In genomic region chr14:54747942-54748917, GRCm38 (mm10) we compare ENCODE assay signal across 12 mouse cellular contexts. TPM values are rescaled to one million over a fixed set of nuclear protein-coding genes. Genes with fewer than 3 reads are reported as not detected.
A peak's percentile ranks its signal among the peaks of the same experiment; 100 is the strongest.
DNase-seq lines count a peak whose midpoint lies in the region; ATAC-seq lines count a peak whose summit lies in the region.
"Had no signal": no experiment of that assay in that cellular context is flagged by ENCODE, and none has a peak within 500 bp of the region (broad histone marks: within the 10 kb centered on the region; RNA-seq: fewer than 3 reads in every experiment).

No protein-coding gene starts in this region.

- no peak overlapping the region for H3K4me3 ChIP-seq in macrophage (ENCODE audit: inconsistent target)
- no peak overlapping the region for H3K4me3 ChIP-seq in midbrain, embryonic 11.5 days (ENCODE audit: low read depth, low read length)
- H3K4me3 ChIP-seq: embryonic facial prominence, embryonic 12.5 days; limb, embryonic 13.5 days had no signal

- WGBS in macrophage (ENCODE audit: missing documents): 88% methylated on average over 14 of the region's 16 CpGs
- 88% methylated on average over 16 of the region's 16 CpGs for WGBS in midbrain, embryonic 11.5 days

- no peaks in the 10 kb centered on the region for H3K4me1 ChIP-seq in midbrain, embryonic 11.5 days (ENCODE audit: control insufficient read depth, insufficient read depth, low read length)
- H3K4me1 ChIP-seq: embryonic facial prominence, embryonic 12.5 days; limb, embryonic 13.5 days had no signal

- H3K27me3 ChIP-seq in midbrain, embryonic 11.5 days (ENCODE audit: control insufficient read depth, insufficient read depth, low read length): no peaks in the 10 kb centered on the region
- H3K27me3 ChIP-seq: embryonic facial prominence, embryonic 12.5 days; limb, embryonic 13.5 days had no signal

- ATAC-seq in frontal cortex, adult (ENCODE audit: low TSS enrichment): peak; percentile 42; the same call in 1 of the 2 replicates
- no peak for ATAC-seq in midbrain, embryonic 11.5 days (ENCODE audit: low FRiP score)

- H3K79me2 ChIP-seq in macrophage (ENCODE audit: inconsistent target): peaks cover 44% of the 10 kb centered on the region

- H3K4me2 ChIP-seq in midbrain, embryonic 11.5 days: no peak overlapping the region
- H3K4me2 ChIP-seq: embryonic facial prominence, embryonic 12.5 days; limb, embryonic 13.5 days had no signal

- H3K27ac ChIP-seq in macrophage: peak overlapping the region; percentile 92
- H3K27ac ChIP-seq in midbrain, embryonic 11.5 days (ENCODE audit: low read depth, low read length): no peak overlapping the region
- H3K27ac ChIP-seq: embryonic facial prominence, embryonic 12.5 days; kidney, postnatal 0 days; limb, embryonic 13.5 days had no signal

- no peak for DNase-seq in frontal cortex, postnatal 36 days (ENCODE audit: low spot score in 2 of 2)
- peak; percentile 24 for DNase-seq in ovary, postnatal 36 days (ENCODE audit: low spot score)
- DNase-seq in ovary, postnatal 14 days (ENCODE audit: low spot score): no peak
- peak; percentile 92 to 96 for DNase-seq in cerebellum, postnatal 36 days
- no peak for DNase-seq in right cerebral cortex, adult 18-20 months
- DNase-seq in midbrain, embryonic 11.5 days (ENCODE audit: low spot score, missing footprints): no peak

- H3K36me3 ChIP-seq in macrophage (ENCODE audit: inconsistent target): peaks cover 19% of the 10 kb centered on the region; the same call in 1 of the 2 replicates
- no peaks in the 10 kb centered on the region for H3K36me3 ChIP-seq in midbrain, embryonic 11.5 days (ENCODE audit: control insufficient read depth, insufficient read depth, low read length)
- H3K36me3 ChIP-seq: embryonic facial prominence, embryonic 12.5 days; limb, embryonic 13.5 days had no signal

- H3K9ac ChIP-seq in midbrain, embryonic 11.5 days (ENCODE audit: low read length): no peak overlapping the region
- H3K9ac ChIP-seq: embryonic facial prominence, embryonic 12.5 days; limb, embryonic 13.5 days had no signal

- no peaks in the 10 kb centered on the region for H3K9me3 ChIP-seq in midbrain, embryonic 11.5 days (ENCODE audit: control insufficient read depth, low read length)
- H3K9me3 ChIP-seq: embryonic facial prominence, embryonic 12.5 days; limb, embryonic 13.5 days had no signal

RNA-seq across cellular contexts. Expression of gene Slc7a8, which starts 33.5 kb away (rescaled TPM):
- 100 to 1,000 TPM in 15 of 26 experiments, 10 to 100 TPM in 11; 41.3 to 275 (median 105) TPM for total RNA-seq in macrophage (2018; cell fraction: chromatin; rRNA removed)
- 100 to 1,000 TPM in 15 of 26 experiments, 10 to 100 TPM in 11; 67.5 to 157 (median 114) TPM for total RNA-seq in macrophage (2018; cell fraction: cytosol; rRNA removed)
- 100 to 1,000 TPM in 21 of 26 experiments, 10 to 100 TPM in 5; 80.4 to 487 (median 204) TPM for total RNA-seq in macrophage (2018; cell fraction: nucleus; rRNA removed)
- 62.3 to 349 TPM (median 87.2 TPM) in 3 replicates for polyA plus RNA-seq in macrophage (2018)
- 2.8 and 3.0 TPM in 2 replicates for polyA plus RNA-seq in midbrain, embryonic 11.5 days (2014; fragmentation: Nextera tagmentation; extraction: Ambion mirVana)

RNA-seq across cellular contexts. Expression of gene Cebpe, which starts 36.3 kb away (rescaled TPM):
- not detected for total RNA-seq in macrophage (2018; cell fraction: chromatin; rRNA removed)
- under 1 TPM in 21 of 26 experiments, not detected in 5; 0.10 to 0.47 (median 0.19) TPM for total RNA-seq in macrophage (2018; cell fraction: cytosol; rRNA removed)
- total RNA-seq in macrophage (2018; cell fraction: nucleus; rRNA removed): under 1 TPM in 5 of 26 experiments, not detected in 21; 0.44 to 0.98 (median 0.65) TPM
- polyA plus RNA-seq in macrophage (2018): 0.42 to 0.85 TPM in 2 of 3 replicates, not detected in the other
- polyA plus RNA-seq in midbrain, embryonic 11.5 days (2014; fragmentation: Nextera tagmentation; extraction: Ambion mirVana): 0.12 TPM in 1 of 2 replicates, not detected in the other
- polyA plus RNA-seq: kidney, postnatal 0 days; limb, embryonic 13.5 days; neural tube, embryonic 14.5 days had no signal

RNA-seq across cellular contexts. Expression of gene Gm29776, which starts 49.6 kb away (rescaled TPM):
- total RNA-seq in macrophage (2018; cell fraction: chromatin; rRNA removed): not detected
- not detected for total RNA-seq in macrophage (2018; cell fraction: cytosol; rRNA removed)
- under 1 TPM in 1 of 26 experiments, not detected in 25; 0.34 TPM for total RNA-seq in macrophage (2018; cell fraction: nucleus; rRNA removed)
- polyA plus RNA-seq in macrophage (2018): not detected in 3 replicates
- 0.11 and 0.22 TPM in 2 replicates for polyA plus RNA-seq in midbrain, embryonic 11.5 days (2014; fragmentation: Nextera tagmentation; extraction: Ambion mirVana)

Comparison
In these comparisons a context has a peak if more than half of its experiments do, and no peak if none do; other contexts are left out.
1. DNase-seq: peak in ovary, postnatal 36 days (single experiment) and cerebellum, postnatal 36 days (2 of 2); none in frontal cortex, postnatal 36 days (0 of 2), ovary, postnatal 14 days (single experiment), right cerebral cortex, adult 18-20 months (single experiment) and midbrain, embryonic 11.5 days (single experiment).
2. RNA of gene Slc7a8, which starts 33.5 kb away (polyA plus RNA-seq): 62.3 to 349 TPM in macrophage; 2.8 to 3.0 TPM in midbrain, embryonic 11.5 days; every median in the first group is over 10 times any median in the second.